Comparison of ENCODE assay signal across 9 mouse cellular contexts in the genomic region with DNA sequence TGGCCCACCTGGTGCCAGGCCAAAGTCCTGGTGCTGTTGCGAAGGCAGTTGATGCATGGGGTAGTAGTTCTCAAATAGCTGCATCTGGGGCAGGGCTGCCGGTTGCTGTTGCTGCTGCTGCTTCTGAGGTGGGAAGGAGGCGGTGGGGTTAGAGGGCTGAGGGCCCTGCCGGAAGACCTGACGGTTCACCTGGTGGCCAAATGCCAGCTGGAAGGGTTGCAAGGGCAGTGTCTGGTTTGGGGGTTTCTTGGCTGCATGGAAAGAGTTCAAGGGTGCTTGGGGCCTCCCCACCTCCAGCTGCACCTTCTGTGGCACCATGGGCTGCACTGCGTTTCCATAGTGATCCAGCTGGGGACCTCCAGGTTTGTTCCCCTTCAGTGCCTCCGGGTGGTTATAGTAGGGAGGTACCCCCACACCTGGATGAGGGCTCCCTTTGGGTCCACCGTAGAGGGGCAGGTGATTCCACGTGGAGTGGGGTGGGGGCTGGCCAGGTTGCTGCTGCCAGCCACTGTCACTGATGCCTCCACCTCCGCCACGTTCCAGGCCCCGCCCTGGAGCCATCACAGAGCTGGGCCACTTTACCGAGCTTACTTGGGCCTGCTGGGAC. TPM values are rescaled to one million over a fixed set of nuclear protein-coding genes. Genes with fewer than 3 reads are reported as not detected.
A peak's percentile ranks its signal among the peaks of the same experiment; 100 is the strongest.
DNase-seq lines count a peak whose midpoint lies in the region; ATAC-seq and TF ChIP-seq lines count a peak whose summit lies in the region.
"Had no signal": no experiment of that assay in that cellular context is flagged by ENCODE, and none has a peak within 500 bp of the region (broad histone marks: within the 10 kb centered on the region; RNA-seq: fewer than 3 reads in every experiment).

No protein-coding gene starts in this region.

- peaks cover 39% of the 10 kb centered on the region for H3K4me1 ChIP-seq in intestine, postnatal 0 days (replicated peaks; ENCODE audit: control insufficient read depth, insufficient read depth, low read length)

- H3K27me3 ChIP-seq in intestine, postnatal 0 days (replicated peaks; ENCODE audit: control insufficient read depth, insufficient read depth, low read length) = no peaks in the 10 kb centered on the region

- peak overlapping the region; percentile 93 for H3K27ac ChIP-seq in intestine, postnatal 0 days (ENCODE audit: low read depth, low read length)

- 77% methylated on average over 13 of the region's 13 CpGs for WGBS in intestine, postnatal 0 days

- H3K36me3 ChIP-seq in intestine, postnatal 0 days (ENCODE audit: control insufficient read depth, insufficient read depth) = peaks cover 31% of the 10 kb centered on the region

- peak; percentile 24 for DNase-seq in kidney, adult 9 months
- DNase-seq in kidney, adult 8-10 months = no peak
- peak; percentile 18 to 66 for DNase-seq in spleen, postnatal 4 days (ENCODE audit: low spot score in 2 of 2)
- no peak for DNase-seq in spleen, postnatal 14 days (ENCODE audit: low spot score in 2 of 2)
- DNase-seq in adrenal gland, postnatal 36 days = no peak
- DNase-seq: embryo, embryonic 11 days; right cerebral cortex, postnatal 25 days had no signal

- H3K4me2 ChIP-seq in intestine, postnatal 0 days (replicated peaks; ENCODE audit: low read depth) = peak overlapping the region; percentile 65

- TF ChIP-seq CTCF in intestine, postnatal 0 days (IDR thresholded peaks at IDR 0.05; ENCODE audit: low read depth) = no peak

- no peak for ATAC-seq in intestine, postnatal 0 days
- no peak for ATAC-seq in activated CD4-positive, CD25-positive, alpha-beta regulatory T cell, adult 4 months

- H3K4me3 ChIP-seq in intestine, postnatal 0 days (ENCODE audit: low read depth, low read length) = no peak overlapping the region

- H3K9me3 ChIP-seq in intestine, postnatal 0 days (ENCODE audit: control insufficient read depth) = no peaks in the 10 kb centered on the region

- H3K9ac ChIP-seq in intestine, postnatal 0 days (ENCODE audit: low read depth, low read length) = peak overlapping the region; percentile 22; the same call in 1 of the 2 replicates

RNA-seq across cellular contexts. Expression of gene Pnma1, which starts 25.1 kb away (rescaled TPM):
- 0.30 and 0.43 TPM in 2 replicates for polyA plus RNA-seq in intestine, postnatal 0 days (2015; fragmentation: Nextera tagmentation; extraction: Ambion mirVana)
- under 1 TPM; 0.23 to 0.26 TPM for total RNA-seq in adrenal gland, postnatal 36 days (2021)
- polyA plus RNA-seq in activated CD4-positive, CD25-positive, alpha-beta regulatory T cell, adult 4 months (2017; shearing (Covaris generic)) = not detected

RNA-seq across cellular contexts. Expression of gene Elmsan1, which starts 45.3 kb away (rescaled TPM):
- 4.4 and 4.9 TPM in 2 replicates for polyA plus RNA-seq in intestine, postnatal 0 days (2015; fragmentation: Nextera tagmentation; extraction: Ambion mirVana)
- total RNA-seq in adrenal gland, postnatal 36 days (2021) = 10 to 100 TPM; 18.1 to 23.8 TPM
- 1 to 10 TPM; 6.8 to 7.1 TPM for polyA plus RNA-seq in activated CD4-positive, CD25-positive, alpha-beta regulatory T cell, adult 4 months (2017; shearing (Covaris generic))

RNA-seq across cellular contexts. Expression of gene Dnal1, which starts 59.2 kb away (rescaled TPM):
- polyA plus RNA-seq in intestine, postnatal 0 days (2015; fragmentation: Nextera tagmentation; extraction: Ambion mirVana) = 1.0 and 1.3 TPM in 2 replicates
- 10 to 100 TPM; 14.1 to 19.5 TPM for total RNA-seq in adrenal gland, postnatal 36 days (2021)
- under 1 TPM in 1 of 2 experiments, not detected in 1; 0.81 TPM for polyA plus RNA-seq in activated CD4-positive, CD25-positive, alpha-beta regulatory T cell, adult 4 months (2017; shearing (Covaris generic))

Comparison
In these comparisons a context has a peak if more than half of its experiments do, and no peak if none do; other contexts are left out.
1. DNase-seq: peak in kidney, adult 9 months (single experiment) and spleen, postnatal 4 days (2 of 2); none in kidney, adult 8-10 months (0 of 2), spleen, postnatal 14 days (0 of 2) and adrenal gland, postnatal 36 days (0 of 2).